Mouse (Mus musculus): Measurements from ENCODE around the gene Cacnb1.

- TF ChIP-seq POLR2A (IDR thresholded peaks at IDR 0.05; ENCODE audit: extremely low read depth, insufficient read depth, low read length) (no peak), CTCF (IDR thresholded peaks at IDR 0.05; ENCODE audit: extremely low read depth, insufficient read depth, low read length) (no peak)
These were observed 35.9 kb downstream of the Cacnb1 start for GRCm38 (mm10) chr11:97986738-97987465.

Data from cortical plate, adult 2 months (tissue).